Mouse (Mus musculus): ENCODE results near the gene Tmem19. TPM values are rescaled to one million over a fixed set of nuclear protein-coding genes. Genes with fewer than 3 reads are reported as not detected.

The Tmem19 gene
- polyA plus RNA-seq, 1 experiment, result 28.4 TPM

GRCm38 (mm10) chr10:115314287-115314581, 48.1 kb downstream of the Tmem19 start:
- under 1% methylated on average over 6 of the region's 6 CpGs for WGBS
- DNase-seq (ENCODE audit: low read depth, low spot score), result peak; percentile 51

- 59% methylated on average over 14 of the region's 14 CpGs for WGBS
These were observed 48.5 kb downstream of the Tmem19 start for GRCm38 (mm10) chr10:115313641-115314286.

GRCm38 (mm10) chr10:115312732-115313131, 49.6 kb downstream of the Tmem19 start:
- 54% methylated on average over 3 of the region's 3 CpGs for WGBS
- no peak for DNase-seq (ENCODE audit: low read depth, low spot score)

More at GRCm38 (mm10) chr10:115313641-115314286, 48.5 kb downstream of the Tmem19 start:
- no peak for DNase-seq (ENCODE audit: low read depth, low spot score)

GRCm38 (mm10) chr10:115312194-115312593, 50.1 kb downstream of the Tmem19 start:
- no peak for DNase-seq (ENCODE audit: low read depth, low spot score)
- 77% methylated on average over 5 of the region's 5 CpGs for WGBS

- 60% methylated on average over 14 of the region's 14 CpGs for WGBS
- peak; percentile 53 for DNase-seq (ENCODE audit: low read depth, low spot score)
These were observed 50.9 kb downstream of the Tmem19 start for GRCm38 (mm10) chr10:115311263-115311965.

GRCm38 (mm10) chr10:115309191-115309590, 53.1 kb downstream of the Tmem19 start:
- no peak for DNase-seq (ENCODE audit: low read depth, low spot score)
- WGBS, result 91% methylated on average over 4 of the region's 4 CpGs

- 53% methylated on average over 7 of the region's 7 CpGs for WGBS
- DNase-seq (ENCODE audit: low read depth, low spot score), result no peak
These were observed 54.9 kb downstream of the Tmem19 start for GRCm38 (mm10) chr10:115307331-115307875.

- DNase-seq (ENCODE audit: low read depth, low spot score), result no peak
- 81% methylated on average over 4 of the region's 4 CpGs for WGBS
These were observed 63.6 kb downstream of the Tmem19 start for GRCm38 (mm10) chr10:115298683-115299082.

GRCm38 (mm10) chr10:115297582-115297981, 64.7 kb downstream of the Tmem19 start:
- no peak for DNase-seq (ENCODE audit: low read depth, low spot score)
- WGBS, result 87% methylated on average over 5 of the region's 5 CpGs

- DNase-seq (ENCODE audit: low read depth, low spot score), result no peak
- WGBS, result 56% methylated on average over 9 of the region's 9 CpGs
These were observed 65.8 kb downstream of the Tmem19 start for GRCm38 (mm10) chr10:115296401-115296935.

- 95% methylated on average over 3 of the region's 3 CpGs for WGBS
- DNase-seq (ENCODE audit: low read depth, low spot score), result no peak
These were observed 67.1 kb downstream of the Tmem19 start for GRCm38 (mm10) chr10:115295162-115295561.

GRCm38 (mm10) chr10:115294715-115295114, 67.6 kb downstream of the Tmem19 start:
- DNase-seq (ENCODE audit: low read depth, low spot score), result no peak
- 96% methylated on average over 7 of the region's 7 CpGs for WGBS

- WGBS, result 92% methylated on average over 7 of the region's 7 CpGs
- DNase-seq (ENCODE audit: low read depth, low spot score), result no peak
These were observed 68.4 kb downstream of the Tmem19 start for GRCm38 (mm10) chr10:115293946-115294345.

- 89% methylated on average over 9 of the region's 9 CpGs for WGBS
- no peak for DNase-seq (ENCODE audit: low read depth, low spot score)
These were observed 71.6 kb downstream of the Tmem19 start for GRCm38 (mm10) chr10:115290671-115291070.

Other genes starting within 250 kb of the Tmem19 start
- gene Tph2, start 177.5 kb downstream of the Tmem19 start, polyA plus RNA-seq (2012; rRNA removed), result not detected in 2 replicates
- gene Tbc1d15, start 111.0 kb downstream of the Tmem19 start, polyA plus RNA-seq (2012; rRNA removed), result 15.4 and 16.1 TPM in 2 replicates
- 12.0 and 15.7 TPM in 2 replicates for gene Rab21, start 46.9 kb downstream of the Tmem19 start, polyA plus RNA-seq (2012; rRNA removed)
- 3.0 and 4.5 TPM in 2 replicates for gene Thap2, start 21.9 kb upstream of the Tmem19 start, polyA plus RNA-seq (2012; rRNA removed)
- 17.8 and 20.7 TPM in 2 replicates for gene Zfc3h1, start 22.5 kb upstream of the Tmem19 start, polyA plus RNA-seq (2012; rRNA removed)
- gene A930009A15Rik, start 207.5 kb upstream of the Tmem19 start, polyA plus RNA-seq (2012; rRNA removed), result not detected in 2 replicates
- 4.7 and 6.1 TPM in 2 replicates for gene Lgr5, start 225.3 kb upstream of the Tmem19 start, polyA plus RNA-seq (2012; rRNA removed)